Mouse (Mus musculus) MEL (cell line): Measurements from ENCODE around the gene Fam160a1. TPM values are rescaled to one million over a fixed set of nuclear protein-coding genes. Genes with fewer than 3 reads are reported as not detected.

Experiments used
- DNase-seq: peaks from one replicate; pipeline ENCODE4 v3.0.0; 2011; ENCODE audit warnings: low read depth, low spot score
- H3K27ac ChIP-seq: 2 replicates; pipeline ENCODE4 v1.5.1; 2012; ENCODE audit warnings: low read depth, mild to moderate bottlenecking, control low read depth, low read length, moderate library complexity; ENCODE audit not compliant: control insufficient read depth
- H3K27me3 ChIP-seq, 2 experiments: fragments of 150-350 bp in 1 of 2; sonication (generic) in 1 of 2; 2 replicates each; pipeline ENCODE4 v1.6.1; 2012; ENCODE audit warnings: low read length in 2 of 2, mild to moderate bottlenecking in 2 of 2, improper control_type of control experiment in 1 of 2, moderate library complexity in 1 of 2; ENCODE audit not compliant: insufficient read depth in 2 of 2, control insufficient read depth in 1 of 2
- H3K36me3 ChIP-seq, 2 experiments: 2 replicates each; pipeline ENCODE4 v1.6.1; 2012 to 2014; ENCODE audit warnings: low read length in 2 of 2, improper control_type of control experiment in 1 of 2, inconsistent platforms in 1 of 2, mild to moderate bottlenecking in 1 of 2; ENCODE audit not compliant: insufficient read depth in 2 of 2, control insufficient read depth in 1 of 2
- H3K4me1 ChIP-seq, 2 experiments: fragments of 150-350 bp in 1 of 2; sonication (generic) in 1 of 2; 2 replicates each; pipeline ENCODE4 v1.6.1; 2012; ENCODE audit warnings: low read length in 2 of 2, improper control_type of control experiment in 1 of 2, mild to moderate bottlenecking in 1 of 2; ENCODE audit not compliant: insufficient read depth in 2 of 2, control insufficient read depth in 1 of 2
- H3K4me3 ChIP-seq, 2 experiments: fragments of 150-350 bp in 1 of 2; sonication (generic) in 1 of 2; 2 replicates each; pipeline ENCODE4 v1.5.1; 2012; ENCODE audit warnings: low read depth in 2 of 2, low read length in 2 of 2, mild to moderate bottlenecking in 2 of 2, moderate library complexity in 2 of 2, control low read depth in 1 of 2, improper control_type of control experiment in 1 of 2; ENCODE audit not compliant: control insufficient read depth in 1 of 2, insufficient read depth in 1 of 2
- H3K79me2 ChIP-seq: 2 replicates; pipeline ENCODE4 v1.6.1; 2012; ENCODE audit warnings: mild to moderate bottlenecking, low read length, moderate library complexity; ENCODE audit not compliant: control insufficient read depth, poor library complexity, insufficient read depth
- H3K9ac ChIP-seq: 2 replicates; pipeline ENCODE4 v1.6.1; 2012; ENCODE audit warnings: low read depth, mild to moderate bottlenecking, control low read depth, low read length, moderate library complexity; ENCODE audit not compliant: control insufficient read depth, poor library complexity, severe bottlenecking
- H3K9me3 ChIP-seq: fragments of 150-350 bp; sonication (generic); replicated peaks from 2 replicates; pipeline ENCODE4 v1.6.1; 2012; ENCODE audit warnings: mild to moderate bottlenecking, low read length, improper control_type of control experiment, moderate library complexity; ENCODE audit not compliant: insufficient read depth
- CTCF ChIP-seq, 3 experiments: IDR thresholded peaks in 2 of 3; conservative IDR thresholded peaks in 1 of 3; 2 replicates each; pipeline ENCODE4 v1.5.1; 2011 to 2012; ENCODE audit warnings: low read length in 3 of 3, low read depth in 2 of 3, mild to moderate bottlenecking in 2 of 3, improper control_type of control experiment in 1 of 3, inconsistent platforms in 1 of 3, mixed read lengths in 1 of 3, moderate library complexity in 1 of 3; ENCODE audit not compliant: control insufficient read depth in 1 of 3, insufficient read depth in 1 of 3, poor library complexity in 1 of 3, severe bottlenecking in 1 of 3
- E2F4 ChIP-seq: IDR thresholded peaks from 2 replicates; pipeline ENCODE4 v1.6.1; 2011; ENCODE audit warnings: low read depth, low read length, improper control_type of control experiment, borderline replicate concordance
- ELF1 ChIP-seq: IDR thresholded peaks from 2 replicates; pipeline ENCODE4 v1.6.1; 2014; ENCODE audit warnings: low read depth, mild to moderate bottlenecking, inconsistent platforms, low read length, improper control_type of control experiment, moderate library complexity
- EP300 ChIP-seq, 2 experiments: IDR thresholded peaks; 2 replicates each; pipeline ENCODE4 v1.6.1; 2011; ENCODE audit warnings: improper control_type of control experiment in 2 of 2, low read length in 2 of 2, low read depth in 1 of 2, mild to moderate bottlenecking in 1 of 2
- ETS1 ChIP-seq: IDR thresholded peaks from 2 replicates; pipeline ENCODE4 v1.6.1; 2012; ENCODE audit warnings: low read depth, mild to moderate bottlenecking, inconsistent platforms, low read length, improper control_type of control experiment, moderate library complexity
- JUND ChIP-seq: IDR thresholded peaks from 2 replicates; pipeline ENCODE4 v1.6.1; 2011; ENCODE audit warnings: low read depth, mild to moderate bottlenecking, improper control_type of control experiment, low read length
- MAFK ChIP-seq: IDR thresholded peaks from 2 replicates; pipeline ENCODE4 v1.6.1; 2011; ENCODE audit warnings: low read depth, mild to moderate bottlenecking, low read length, improper control_type of control experiment, borderline replicate concordance
- MAZ ChIP-seq: IDR thresholded peaks from 2 replicates; pipeline ENCODE4 v1.6.1; 2012; ENCODE audit warnings: low read depth, mild to moderate bottlenecking, inconsistent platforms, low read length, improper control_type of control experiment
- MEF2A ChIP-seq: IDR thresholded peaks from 2 replicates; pipeline ENCODE4 v1.6.1; 2014; ENCODE audit warnings: low read depth, mild to moderate bottlenecking, inconsistent platforms, low read length, improper control_type of control experiment; ENCODE audit not compliant: poor library complexity, insufficient replicate concordance, severe bottlenecking; ENCODE audit errors: extremely low read depth
- NRF1 ChIP-seq: IDR thresholded peaks from 2 replicates; pipeline ENCODE4 v1.6.1; 2014; ENCODE audit warnings: low read depth, mild to moderate bottlenecking, inconsistent platforms, low read length, improper control_type of control experiment, moderate library complexity; ENCODE audit not compliant: poor library complexity, insufficient read depth, severe bottlenecking
- POLR2A ChIP-seq, 2 experiments: IDR thresholded peaks; 2 replicates each; pipeline ENCODE4 v1.6.1; 2011 to 2012; ENCODE audit warnings: low read length in 2 of 2, mild to moderate bottlenecking in 2 of 2, control low read depth in 1 of 2, improper control_type of control experiment in 1 of 2, low read depth in 1 of 2, moderate library complexity in 1 of 2; ENCODE audit not compliant: control insufficient read depth in 1 of 2, insufficient read depth in 1 of 2, poor library complexity in 1 of 2
- POLR2AphosphoS5 ChIP-seq: IDR thresholded peaks from 2 replicates; pipeline ENCODE4 v1.6.1; 2012; ENCODE audit warnings: low read depth, borderline replicate concordance, mild to moderate bottlenecking, inconsistent platforms, low read length, moderate library complexity, mixed read lengths
- RAD21 ChIP-seq: IDR thresholded peaks from 2 replicates; pipeline ENCODE4 v1.6.1; 2011; ENCODE audit warnings: mild to moderate bottlenecking, low read depth, low read length, improper control_type of control experiment
- SIN3A ChIP-seq: IDR thresholded peaks from 2 replicates; pipeline ENCODE4 v1.6.1; 2012; ENCODE audit warnings: low read length, improper control_type of control experiment, inconsistent platforms
- TAL1 ChIP-seq: IDR thresholded peaks from 2 replicates; pipeline ENCODE4 v1.6.1; 2012; ENCODE audit warnings: mild to moderate bottlenecking, inconsistent platforms, low read length, moderate library complexity, mixed read lengths
- TBP ChIP-seq: IDR thresholded peaks from 2 replicates; pipeline ENCODE4 v1.8.0; 2011; ENCODE audit warnings: low read depth, low read length, improper control_type of control experiment
- USF1 ChIP-seq: IDR thresholded peaks from 2 replicates; pipeline ENCODE4 v1.6.1; 2014; ENCODE audit warnings: low read depth, mild to moderate bottlenecking, inconsistent platforms, low read length, improper control_type of control experiment, moderate library complexity
- ZC3H11A ChIP-seq: IDR thresholded peaks from 2 replicates; pipeline ENCODE4 v1.6.1; 2012; ENCODE audit warnings: low read depth, mild to moderate bottlenecking, inconsistent platforms, low read length, improper control_type of control experiment
- polyA plus RNA-seq, 2 experiments: library from polyadenylated mRNA; stranded (reverse) in 1 of 2; unstranded in 1 of 2; fragments of >175 nt in 1 of 2; fragments of >200 nt in 1 of 2; gene quantifications; 2 replicates each; pipeline versions ENCODE4 v1.2.1 to v1.2.4; 2012; ENCODE audit warnings: low replicate concordance in 2 of 2, low read depth in 1 of 2; ENCODE audit not compliant: insufficient read length in 2 of 2, insufficient read depth in 1 of 2, missing spikeins in 1 of 2
- total RNA-seq: library from RNA; depleted of rRNA; stranded (reverse); fragments of 300-350 nt; gene quantifications from 2 replicates; pipeline ENCODE4 v1.2.3, GENCODE M21; 2012

Fam160a1 gene
- total and polyA plus RNA-seq, 3 experiments = not detected

DNA sequence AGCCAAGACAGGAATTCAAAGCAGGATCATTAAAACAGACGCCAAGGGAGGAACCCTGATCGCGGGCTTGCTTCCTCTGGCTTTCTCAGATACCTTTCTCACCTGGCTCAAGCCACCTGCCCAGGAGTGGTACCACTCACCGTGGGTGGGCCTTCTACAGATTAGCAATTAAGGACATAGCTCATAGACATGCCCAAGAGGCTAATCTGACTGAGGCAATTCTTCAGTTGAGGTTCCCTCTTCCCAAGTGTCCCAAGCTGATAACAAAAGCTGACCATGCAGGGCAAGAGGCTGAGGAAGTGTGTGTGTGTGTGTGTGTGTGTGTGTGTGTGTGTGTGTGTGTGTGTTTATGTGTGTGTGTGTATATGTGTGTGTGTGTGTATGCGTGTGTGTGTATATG lies 38.9 kb upstream of the Fam160a1 start:
- DNase-seq = no peak
- H3K9me3 ChIP-seq = no peaks in the 10 kb centered on the region
- H3K9ac ChIP-seq = no peak overlapping the region
- H3K27ac ChIP-seq = no peak overlapping the region
- H3K4me3 ChIP-seq = no peak overlapping the region
- TF ChIP-seq MAFK (no peak), POLR2A (IDR thresholded peaks at IDR 0.05; ENCODE audit: control insufficient read depth in 1 of 2, insufficient read depth in 1 of 2, low read depth in 1 of 2, low read length in 2 of 2, poor library complexity in 1 of 2) (no peak), MAZ (no peak), POLR2AphosphoS5 (no peak), USF1 (no peak), JUND (no peak), SIN3A (no peak), NRF1 (no peak), TAL1 (no peak; the same call in 1 of the 2 replicates), ZC3H11A (no peak), CTCF (IDR thresholded peaks at IDR 0.05 in 2 of 3, conservative IDR thresholded peaks at IDR 0.05 in 1 of 3; ENCODE audit: control insufficient read depth in 1 of 3, insufficient read depth in 1 of 3, low read depth in 2 of 3, low read length in 3 of 3, poor library complexity in 1 of 3, severe bottlenecking in 1 of 3) (no peak), EP300 (IDR thresholded peaks at IDR 0.05; ENCODE audit: low read depth in 1 of 2, low read length in 2 of 2) (no peak), ELF1 (no peak), TBP (no peak), ETS1 (no peak), MEF2A (no peak)
- H3K4me1 ChIP-seq = no peaks in the 10 kb centered on the region; a peak in 1 of 4 replicates
- no peaks in the 10 kb centered on the region for H3K79me2 ChIP-seq
- peaks cover 0 to 1% of the 10 kb centered on the region in 2 experiments; a peak in 2 of 4 replicates for H3K36me3 ChIP-seq
- no peaks in the 10 kb centered on the region for H3K27me3 ChIP-seq

DNA sequence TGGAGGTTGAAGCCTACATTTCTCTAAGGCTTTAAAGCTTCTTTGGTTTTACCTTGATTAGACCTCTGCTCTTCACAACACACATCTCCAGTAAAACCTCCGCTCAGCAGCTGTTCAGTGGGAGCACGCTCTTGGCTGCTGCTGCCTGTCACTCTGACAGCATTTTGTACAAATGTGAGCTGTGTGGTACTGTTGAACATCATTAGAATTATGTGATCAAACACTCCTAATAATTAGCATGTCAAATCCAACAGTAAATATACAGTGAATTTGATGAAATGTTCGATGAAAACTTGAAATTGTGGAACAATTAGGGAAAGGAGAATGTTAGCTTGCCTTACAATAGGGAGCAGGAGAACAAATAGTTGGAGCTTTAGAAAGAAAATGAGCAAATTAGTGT lies 38.0 kb upstream of the Fam160a1 start:
- no peak overlapping the region for H3K4me3 ChIP-seq
- no peak overlapping the region for H3K27ac ChIP-seq
- H3K79me2 ChIP-seq = no peaks in the 10 kb centered on the region
- H3K9ac ChIP-seq = no peak overlapping the region
- H3K9me3 ChIP-seq = no peaks in the 10 kb centered on the region
- H3K36me3 ChIP-seq = no peaks in the 10 kb centered on the region
- TF ChIP-seq RAD21 (no peak), E2F4 (no peak)
- no peaks in the 10 kb centered on the region for H3K4me1 ChIP-seq
- DNase-seq = no peak
- H3K27me3 ChIP-seq = no peaks in the 10 kb centered on the region; a peak in 1 of 4 replicates
